In the genomic region with DNA sequence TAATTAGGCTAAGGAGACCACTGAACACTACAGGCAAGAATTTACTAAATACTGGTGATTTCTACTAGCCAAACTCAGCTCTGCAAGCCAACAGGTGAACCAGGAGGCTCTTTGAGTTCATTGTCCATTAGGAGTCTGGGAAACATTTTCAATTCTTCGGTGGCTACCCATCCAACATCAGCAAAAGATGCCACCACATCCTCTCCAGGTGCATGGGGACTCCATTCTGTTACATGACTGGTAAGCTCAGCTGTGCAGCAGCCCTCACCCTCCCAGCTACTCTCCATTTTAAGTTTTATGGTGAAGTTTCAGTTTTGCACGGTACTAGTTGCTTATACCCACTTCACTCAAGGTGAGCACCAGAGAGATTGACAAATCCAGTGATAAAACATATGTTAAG, we compare ENCODE assay signal across 34 mouse cellular contexts.
"Had no signal": no experiment of that assay in that cellular context is flagged by ENCODE, and none has a peak within 500 bp of the region (broad histone marks: within the 10 kb centered on the region; RNA-seq: fewer than 3 reads in every experiment).

No protein-coding gene starts in this region.

- H3K27ac ChIP-seq: heart, embryonic 10.5 days; heart, embryonic 13.5 days; heart, embryonic 15.5 days; hindbrain, embryonic 10.5 days; hindbrain, embryonic 12.5 days; hindbrain, embryonic 13.5 days; hindbrain, embryonic 14.5 days; hindbrain, embryonic 15.5 days; hindbrain, postnatal 0 days; intestine, embryonic 15.5 days; kidney, embryonic 15.5 days; kidney, postnatal 0 days; layer of hippocampus, adult 2 months; left cerebral cortex, adult 2 months had no signal

- H3K4me3 ChIP-seq: heart, embryonic 10.5 days; heart, embryonic 13.5 days; heart, embryonic 15.5 days; hindbrain, embryonic 10.5 days; hindbrain, embryonic 12.5 days; hindbrain, embryonic 13.5 days; hindbrain, embryonic 15.5 days; intestine, embryonic 15.5 days; kidney, embryonic 15.5 days; layer of hippocampus, adult 2 months; left cerebral cortex, adult 2 months had no signal

- H3K4me2 ChIP-seq: heart, embryonic 11.5 days; heart, embryonic 13.5 days; heart, embryonic 15.5 days; hindbrain, embryonic 12.5 days; hindbrain, embryonic 13.5 days; hindbrain, embryonic 14.5 days; hindbrain, embryonic 15.5 days; intestine, embryonic 15.5 days; kidney, embryonic 15.5 days had no signal

- DNase-seq: heart, postnatal 10 days; heart, postnatal 14 days; heart, postnatal 36 days; heart, postnatal 4 days; kidney, adult 18-20 months; kidney, adult 2 months; kidney, adult 8-10 months; kidney, adult 9 months; kidney, postnatal 10 days; kidney, postnatal 14 days; kidney, postnatal 25 days; kidney, postnatal 36 days; kidney, postnatal 4 days; layer of hippocampus, adult 9-11 months; layer of hippocampus, postnatal 36 days had no signal

- H3K9me3 ChIP-seq: heart, embryonic 10.5 days; heart, embryonic 13.5 days; heart, embryonic 15.5 days; hindbrain, embryonic 10.5 days; hindbrain, embryonic 12.5 days; hindbrain, embryonic 13.5 days; hindbrain, embryonic 15.5 days; intestine, embryonic 15.5 days; kidney, embryonic 15.5 days had no signal

- ATAC-seq: hindbrain, embryonic 16.5 days; hindbrain, postnatal 0 days; inflammation-experienced regulatory T-cells, adult 6 months; intestine, embryonic 15.5 days; intestine, embryonic 16.5 days; intestine, postnatal 0 days had no signal

- H3K27me3 ChIP-seq: heart, embryonic 13.5 days; heart, embryonic 15.5 days; hindbrain, embryonic 12.5 days; hindbrain, embryonic 13.5 days; hindbrain, embryonic 15.5 days; intestine, embryonic 15.5 days; kidney, embryonic 15.5 days had no signal

- H3K4me1 ChIP-seq: heart, embryonic 10.5 days; heart, embryonic 15.5 days; intestine, embryonic 15.5 days had no signal

- H3K9ac ChIP-seq: heart, embryonic 13.5 days; heart, embryonic 15.5 days; hindbrain, embryonic 12.5 days; hindbrain, embryonic 13.5 days; hindbrain, embryonic 14.5 days; hindbrain, embryonic 15.5 days; intestine, embryonic 15.5 days; kidney, embryonic 15.5 days had no signal

- H3K36me3 ChIP-seq: heart, embryonic 10.5 days; heart, embryonic 13.5 days; heart, embryonic 15.5 days; hindbrain, embryonic 10.5 days; hindbrain, embryonic 12.5 days; hindbrain, embryonic 13.5 days; hindbrain, embryonic 15.5 days; intestine, embryonic 15.5 days; kidney, embryonic 15.5 days had no signal
